Mouse (Mus musculus): ENCODE measurements at regions not wholly inside any gene's neighbourhood (a gene's known extent, or its start where the extent isn't known, plus 50 kb on each side); places are given as distances from the start of the nearest gene placed in this dataset.
"Not testable (repeated sequence)": the region's sequence is repeated elsewhere in the genome, so short reads cannot be mapped to it uniquely, and the experiment has no call there.

DNA sequence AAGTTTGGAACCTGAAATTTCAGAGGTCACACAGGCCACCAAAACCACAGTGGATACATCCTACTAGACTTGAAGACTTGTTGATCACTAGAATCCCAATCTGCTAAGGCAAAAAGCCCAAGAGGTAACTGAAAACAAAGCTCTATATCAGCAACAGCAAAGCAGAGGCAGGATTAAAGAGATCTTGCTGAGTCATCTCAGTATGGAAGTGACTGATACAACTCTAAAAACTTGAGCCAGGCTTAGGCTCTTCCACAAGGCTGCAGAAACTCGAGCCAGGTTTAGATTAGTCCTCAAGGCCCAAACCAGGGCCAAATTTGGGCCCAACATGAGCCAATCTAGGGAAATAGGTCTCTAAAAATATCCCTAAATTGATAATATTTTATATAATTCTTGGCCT lies 56.2 kb downstream of the Speer3 start:
- no peak overlapping the region for H3K4me2 ChIP-seq (ENCODE audit: low read depth, low read length)
- no peaks in the 10 kb centered on the region for H3K9me3 ChIP-seq (replicated peaks; ENCODE audit: control insufficient read depth, low read length)
- 64% methylated on average over 1 of the region's 1 CpGs for WGBS
- H3K4me3 ChIP-seq (replicated peaks; ENCODE audit: low read length): no peak overlapping the region
- H3K27ac ChIP-seq (ENCODE audit: low read length): no peak overlapping the region
- H3K4me1 ChIP-seq (ENCODE audit: control insufficient read depth, insufficient read depth, low read length): no peaks in the 10 kb centered on the region
- no peak for ATAC-seq (ENCODE audit: insufficient read depth, low FRiP score)
- H3K27me3 ChIP-seq (ENCODE audit: control insufficient read depth, insufficient read depth, low read length): no peaks in the 10 kb centered on the region
- H3K36me3 ChIP-seq (ENCODE audit: control insufficient read depth, insufficient read depth, low read length): no peaks in the 10 kb centered on the region
- H3K9ac ChIP-seq (ENCODE audit: low read length): no peak overlapping the region

DNA sequence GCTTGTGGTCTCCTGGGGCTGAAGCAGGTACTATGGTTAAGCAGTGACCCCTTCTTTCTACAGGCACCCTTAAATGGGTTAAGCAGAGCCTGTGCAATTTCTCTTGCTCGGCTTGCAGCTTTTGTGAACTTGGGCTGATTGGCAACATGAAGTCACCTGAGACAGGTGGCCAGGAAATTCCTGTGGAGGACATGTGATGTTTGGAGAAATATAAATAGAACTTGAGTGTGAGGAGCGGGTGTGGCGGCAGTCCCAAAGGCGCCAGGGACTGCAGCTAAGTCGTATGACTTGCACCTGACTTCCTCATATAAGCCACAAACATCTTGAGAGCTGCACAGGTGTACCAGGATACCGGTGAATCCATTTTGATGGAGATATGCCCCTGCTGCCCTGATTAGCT lies 88.8 kb downstream of the Speer3 start:
- H3K4me3 ChIP-seq (replicated peaks; ENCODE audit: low read length); ATAC-seq (ENCODE audit: insufficient read depth, low FRiP score); H3K4me2 ChIP-seq (ENCODE audit: low read depth, low read length); H3K4me1 ChIP-seq (ENCODE audit: control insufficient read depth, insufficient read depth, low read length); H3K27ac ChIP-seq (ENCODE audit: low read length); H3K9ac ChIP-seq (ENCODE audit: low read length); H3K27me3 ChIP-seq (ENCODE audit: control insufficient read depth, insufficient read depth, low read length); H3K9me3 ChIP-seq (replicated peaks; ENCODE audit: control insufficient read depth, low read length); H3K36me3 ChIP-seq (ENCODE audit: control insufficient read depth, insufficient read depth, low read length): not testable (repeated sequence)
- WGBS: 66% methylated on average over 5 of the region's 6 CpGs

DNA sequence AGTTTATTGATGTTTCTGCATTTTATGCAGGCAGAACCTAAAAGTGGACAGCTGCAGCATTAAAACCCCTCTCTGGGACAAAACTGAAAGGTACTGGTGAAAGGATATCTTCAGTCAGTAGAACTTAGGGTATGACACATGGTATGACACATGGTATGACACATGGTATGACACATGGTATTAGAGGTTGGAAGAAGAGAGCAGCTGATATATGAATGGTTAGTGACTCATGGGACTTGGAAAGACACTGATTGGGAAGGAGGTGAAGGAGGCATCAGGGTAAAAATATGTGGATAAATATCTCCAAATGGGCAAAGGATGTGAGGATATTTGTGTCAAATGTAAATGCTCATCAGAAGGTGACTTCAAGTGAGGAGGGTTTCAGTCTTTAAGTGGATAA lies 97.0 kb downstream of the Speer3 start:
- no peak overlapping the region for H3K27ac ChIP-seq (ENCODE audit: low read length)
- no peaks in the 10 kb centered on the region for H3K36me3 ChIP-seq (ENCODE audit: control insufficient read depth, insufficient read depth, low read length)
- no peaks in the 10 kb centered on the region for H3K4me1 ChIP-seq (ENCODE audit: control insufficient read depth, insufficient read depth, low read length)
- no peak overlapping the region for H3K4me3 ChIP-seq (replicated peaks; ENCODE audit: low read length)
- no peak for ATAC-seq (ENCODE audit: insufficient read depth, low FRiP score)
- no peaks in the 10 kb centered on the region for H3K27me3 ChIP-seq (ENCODE audit: control insufficient read depth, insufficient read depth, low read length)
- H3K9me3 ChIP-seq (replicated peaks; ENCODE audit: control insufficient read depth, low read length): no peaks in the 10 kb centered on the region
- no peak overlapping the region for H3K4me2 ChIP-seq (ENCODE audit: low read depth, low read length)
- H3K9ac ChIP-seq (ENCODE audit: low read length): no peak overlapping the region

DNA sequence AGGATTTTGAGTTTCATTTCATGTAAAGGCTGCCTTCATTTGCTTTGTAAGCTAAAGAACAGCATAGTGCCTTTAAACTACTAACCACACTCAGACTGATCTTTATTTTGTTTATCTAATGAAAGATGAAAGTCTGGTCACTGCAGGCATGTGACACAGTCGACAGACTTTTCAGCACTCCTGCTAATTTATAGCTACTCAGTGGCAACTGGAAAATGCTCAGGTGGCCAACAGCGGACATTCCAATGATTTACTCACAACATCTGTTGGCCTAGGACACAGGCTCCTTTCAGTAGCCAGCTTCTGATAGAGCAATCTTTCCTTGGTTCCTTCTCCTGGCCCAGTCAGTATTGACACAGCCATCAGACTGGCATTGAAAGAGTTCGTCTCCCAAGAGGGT lies 116.8 kb upstream of the Sema3e start:
- Histone ChIP-seq H3K27me3 (ENCODE audit: control insufficient read depth, insufficient read depth, low read length) (no peaks in the 10 kb centered on the region), H3K4me3 (replicated peaks; ENCODE audit: low read length) (no peak overlapping the region), H3K4me1 (ENCODE audit: control insufficient read depth, insufficient read depth, low read length) (no peaks in the 10 kb centered on the region), H3K27ac (ENCODE audit: low read length) (no peak overlapping the region), H3K4me2 (ENCODE audit: low read depth, low read length) (no peak overlapping the region), H3K9ac (ENCODE audit: low read length) (no peak overlapping the region), H3K9me3 (replicated peaks; ENCODE audit: control insufficient read depth, low read length) (no peaks in the 10 kb centered on the region), H3K36me3 (ENCODE audit: control insufficient read depth, insufficient read depth, low read length) (no peaks in the 10 kb centered on the region)
- ATAC-seq (ENCODE audit: insufficient read depth, low FRiP score): no peak
- WGBS: 28% methylated on average over 3 of the region's 3 CpGs

DNA sequence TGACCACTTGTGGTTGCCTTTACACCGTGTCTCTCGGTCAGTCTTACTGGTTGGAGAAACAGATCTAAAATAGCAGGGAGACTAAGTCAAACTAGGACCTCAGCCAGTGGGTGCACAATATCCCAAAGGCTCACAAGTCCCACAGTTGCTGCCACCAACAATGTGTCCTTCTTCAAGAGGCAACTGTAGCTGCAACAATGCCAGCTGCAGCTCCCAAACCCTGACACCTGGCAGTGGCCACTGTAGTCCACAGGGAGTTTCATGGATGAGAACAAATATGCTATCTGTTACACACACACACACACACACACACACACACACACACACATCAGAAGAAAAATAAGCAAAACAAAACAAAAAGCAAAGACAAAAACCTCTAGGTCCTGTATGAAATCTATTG lies 107.7 kb upstream of the Sema3e start:
- H3K36me3 ChIP-seq (ENCODE audit: control insufficient read depth, insufficient read depth, low read length): no peaks in the 10 kb centered on the region
- H3K9me3 ChIP-seq (replicated peaks; ENCODE audit: control insufficient read depth, low read length): no peaks in the 10 kb centered on the region
- H3K4me3 ChIP-seq (replicated peaks; ENCODE audit: low read length): no peak overlapping the region
- 88% methylated on average over 2 of the region's 2 CpGs for WGBS
- no peak overlapping the region for H3K27ac ChIP-seq (ENCODE audit: low read length)
- H3K27me3 ChIP-seq (ENCODE audit: control insufficient read depth, insufficient read depth, low read length): no peaks in the 10 kb centered on the region
- H3K9ac ChIP-seq (ENCODE audit: low read length): no peak overlapping the region
- ATAC-seq (ENCODE audit: insufficient read depth, low FRiP score): no peak
- no peak overlapping the region for H3K4me2 ChIP-seq (ENCODE audit: low read depth, low read length)
- no peaks in the 10 kb centered on the region for H3K4me1 ChIP-seq (ENCODE audit: control insufficient read depth, insufficient read depth, low read length)

DNA sequence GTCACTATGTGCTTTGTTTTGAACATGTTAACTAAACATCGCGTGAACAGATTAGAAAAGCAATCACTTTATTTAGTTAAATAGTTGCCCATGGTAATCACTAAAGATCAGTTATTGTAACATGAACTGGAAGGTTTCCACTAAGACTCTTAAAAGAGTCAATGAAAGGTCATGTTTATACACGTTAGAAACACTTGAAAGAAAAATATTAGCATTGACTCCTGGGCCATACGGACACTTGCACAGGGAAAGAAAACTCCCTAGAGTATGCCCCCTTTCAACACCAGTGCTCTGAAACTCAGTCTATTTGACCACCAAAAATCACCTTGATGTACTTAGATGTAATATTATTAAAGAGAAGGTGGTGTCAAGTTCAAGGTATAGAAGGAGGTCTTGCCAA lies 102.8 kb upstream of the Sema3e start:
- no peak overlapping the region for H3K4me3 ChIP-seq (replicated peaks; ENCODE audit: low read length)
- no peak overlapping the region for H3K4me2 ChIP-seq (ENCODE audit: low read depth, low read length)
- H3K4me1 ChIP-seq (ENCODE audit: control insufficient read depth, insufficient read depth, low read length): no peaks in the 10 kb centered on the region
- ATAC-seq (ENCODE audit: insufficient read depth, low FRiP score): peak; percentile 64; the same call in 1 of the 2 replicates
- WGBS: 20% methylated on average over 4 of the region's 4 CpGs
- no peak overlapping the region for H3K9ac ChIP-seq (ENCODE audit: low read length)
- no peak overlapping the region for H3K27ac ChIP-seq (ENCODE audit: low read length)
- no peaks in the 10 kb centered on the region for H3K27me3 ChIP-seq (ENCODE audit: control insufficient read depth, insufficient read depth, low read length)
- no peaks in the 10 kb centered on the region for H3K36me3 ChIP-seq (ENCODE audit: control insufficient read depth, insufficient read depth, low read length)
- H3K9me3 ChIP-seq (replicated peaks; ENCODE audit: control insufficient read depth, low read length): no peaks in the 10 kb centered on the region

DNA sequence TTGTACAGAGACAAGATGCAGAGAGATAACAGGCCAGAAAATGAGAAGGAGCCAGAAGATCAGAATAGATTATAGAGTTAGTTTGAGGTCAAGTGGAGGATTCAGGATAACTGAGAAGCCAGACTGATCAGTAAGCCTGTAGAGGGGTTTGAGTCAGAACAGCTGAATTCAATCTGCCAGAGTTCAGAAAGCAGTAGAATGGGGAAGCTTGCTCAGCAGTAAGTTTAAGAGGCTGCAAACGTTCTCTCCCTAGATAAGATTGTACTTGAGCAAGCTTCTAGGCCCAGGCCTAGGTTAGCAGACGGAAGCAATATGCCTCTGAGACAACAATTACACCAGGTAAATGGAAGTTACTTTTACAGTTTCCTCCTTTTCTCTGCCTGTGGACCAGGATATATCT lies 94.1 kb upstream of the Sema3e start:
- H3K27ac ChIP-seq (ENCODE audit: low read length): no peak overlapping the region
- 33% methylated on average over 2 of the region's 2 CpGs for WGBS
- no peak overlapping the region for H3K9ac ChIP-seq (ENCODE audit: low read length)
- no peaks in the 10 kb centered on the region for H3K9me3 ChIP-seq (replicated peaks; ENCODE audit: control insufficient read depth, low read length)
- H3K27me3 ChIP-seq (ENCODE audit: control insufficient read depth, insufficient read depth, low read length): no peaks in the 10 kb centered on the region
- H3K4me3 ChIP-seq (replicated peaks; ENCODE audit: low read length): no peak overlapping the region
- H3K4me1 ChIP-seq (ENCODE audit: control insufficient read depth, insufficient read depth, low read length): no peaks in the 10 kb centered on the region
- no peak for ATAC-seq (ENCODE audit: insufficient read depth, low FRiP score)
- no peaks in the 10 kb centered on the region for H3K36me3 ChIP-seq (ENCODE audit: control insufficient read depth, insufficient read depth, low read length)
- no peak overlapping the region for H3K4me2 ChIP-seq (ENCODE audit: low read depth, low read length)

DNA sequence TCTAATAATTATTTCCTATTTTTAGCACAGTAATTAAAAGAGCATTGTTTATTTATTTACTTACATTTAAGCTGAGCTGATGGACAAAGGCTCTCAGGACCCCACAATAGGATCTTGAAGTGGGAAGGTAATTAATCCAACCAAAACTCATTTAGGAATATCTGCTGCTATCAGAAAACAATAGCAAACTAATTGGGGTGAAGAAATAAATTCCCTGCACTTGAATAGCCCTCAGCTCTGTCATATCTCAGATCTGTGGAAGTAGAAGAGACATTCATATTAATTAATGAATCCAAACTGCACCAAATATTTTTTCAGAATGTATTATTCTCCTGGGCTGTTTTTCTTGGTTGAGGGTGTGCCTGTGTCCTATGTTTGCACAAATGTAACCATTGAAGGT lies 73.7 kb upstream of the Sema3e start:
- Histone ChIP-seq H3K9ac (ENCODE audit: low read length) (no peak overlapping the region), H3K27me3 (ENCODE audit: control insufficient read depth, insufficient read depth, low read length) (no peaks in the 10 kb centered on the region), H3K9me3 (replicated peaks; ENCODE audit: control insufficient read depth, low read length) (no peaks in the 10 kb centered on the region), H3K4me3 (replicated peaks; ENCODE audit: low read length) (no peak overlapping the region), H3K4me1 (ENCODE audit: control insufficient read depth, insufficient read depth, low read length) (no peaks in the 10 kb centered on the region), H3K4me2 (ENCODE audit: low read depth, low read length) (no peak overlapping the region), H3K36me3 (ENCODE audit: control insufficient read depth, insufficient read depth, low read length) (no peaks in the 10 kb centered on the region), H3K27ac (ENCODE audit: low read length) (no peak overlapping the region)
- no peak for ATAC-seq (ENCODE audit: insufficient read depth, low FRiP score)

DNA sequence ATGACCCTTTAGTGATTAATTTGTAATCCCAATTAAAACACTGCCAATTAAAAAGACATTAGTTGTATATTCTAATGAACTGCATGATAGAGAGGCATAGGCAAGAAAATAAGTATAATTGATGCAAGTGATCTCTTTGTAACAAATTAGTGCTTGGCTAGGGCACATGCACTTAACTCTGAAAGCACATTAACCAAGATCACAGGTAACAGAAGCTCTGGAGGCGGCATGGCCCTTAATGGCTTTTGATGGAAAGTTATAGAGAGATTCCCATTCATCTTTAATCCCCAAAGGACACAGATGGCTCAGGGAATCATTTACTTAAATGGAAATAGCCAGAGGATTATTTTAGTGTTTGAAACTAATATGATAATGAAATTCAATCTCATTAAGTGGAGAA lies 69.5 kb upstream of the Sema3e start:
- Histone ChIP-seq H3K4me3 (replicated peaks; ENCODE audit: low read length) (no peak overlapping the region), H3K9ac (ENCODE audit: low read length) (no peak overlapping the region), H3K4me2 (ENCODE audit: low read depth, low read length) (no peak overlapping the region), H3K36me3 (ENCODE audit: control insufficient read depth, insufficient read depth, low read length) (no peaks in the 10 kb centered on the region), H3K4me1 (ENCODE audit: control insufficient read depth, insufficient read depth, low read length) (peaks cover 3% of the 10 kb centered on the region; the same call in 1 of the 2 replicates), H3K27me3 (ENCODE audit: control insufficient read depth, insufficient read depth, low read length) (no peaks in the 10 kb centered on the region), H3K9me3 (replicated peaks; ENCODE audit: control insufficient read depth, low read length) (no peaks in the 10 kb centered on the region), H3K27ac (ENCODE audit: low read length) (no peak overlapping the region)
- WGBS: 56% methylated on average over 1 of the region's 1 CpGs
- no peak for ATAC-seq (ENCODE audit: insufficient read depth, low FRiP score)

DNA sequence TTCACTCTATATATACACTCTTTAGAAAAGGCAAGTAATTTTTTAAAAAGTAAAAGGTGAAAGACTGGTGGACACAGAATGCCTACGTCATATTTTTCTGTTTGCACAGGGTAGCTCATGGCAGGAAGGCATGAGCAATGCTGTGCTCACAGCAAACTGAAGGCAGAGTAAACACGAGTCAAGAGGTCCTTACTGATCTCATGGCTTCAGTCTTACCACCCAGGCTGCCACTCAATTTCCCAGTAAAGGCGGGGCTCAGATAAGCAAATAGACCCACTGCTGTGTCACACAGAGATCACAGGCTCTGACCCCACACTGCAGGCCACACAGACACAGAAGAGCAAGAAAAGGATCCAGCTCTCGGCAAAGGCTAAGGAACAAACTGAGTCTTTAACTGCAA lies 65.5 kb upstream of the Sema3e start:
- Histone ChIP-seq H3K36me3 (ENCODE audit: control insufficient read depth, insufficient read depth, low read length) (no peaks in the 10 kb centered on the region), H3K27ac (ENCODE audit: low read length) (no peak overlapping the region), H3K9ac (ENCODE audit: low read length) (no peak overlapping the region), H3K4me2 (ENCODE audit: low read depth, low read length) (no peak overlapping the region), H3K4me1 (ENCODE audit: control insufficient read depth, insufficient read depth, low read length) (peaks cover 3% of the 10 kb centered on the region; the same call in 1 of the 2 replicates), H3K4me3 (replicated peaks; ENCODE audit: low read length) (no peak overlapping the region), H3K27me3 (ENCODE audit: control insufficient read depth, insufficient read depth, low read length) (no peaks in the 10 kb centered on the region), H3K9me3 (replicated peaks; ENCODE audit: control insufficient read depth, low read length) (no peaks in the 10 kb centered on the region)
- WGBS: 35% methylated on average over 4 of the region's 4 CpGs
- ATAC-seq (ENCODE audit: insufficient read depth, low FRiP score): peak; percentile 86
